ENCODE assay signal across 8 mouse cellular contexts in genomic region chr11:119549371-119549811, GRCm38 (mm10). TPM values are rescaled to one million over a fixed set of nuclear protein-coding genes. Genes with fewer than 3 reads are reported as not detected.
DNase-seq lines count a peak whose midpoint lies in the region; ATAC-seq and TF ChIP-seq lines count a peak whose summit lies in the region.

No protein-coding gene starts in this region.

- peak overlapping the region; percentile 100 for H3K4me2 ChIP-seq in kidney, embryonic 16.5 days (replicated peaks; ENCODE audit: low read depth, low read length)
- H3K4me2 ChIP-seq in forebrain, embryonic 12.5 days: peak overlapping the region; percentile 99
- H3K4me2 ChIP-seq in liver, embryonic 14.5 days (ENCODE audit: low read depth): peak overlapping the region; percentile 39

- H3K9me3 ChIP-seq in kidney, embryonic 16.5 days (ENCODE audit: low read length): no peaks in the 10 kb centered on the region
- H3K9me3 ChIP-seq in forebrain, embryonic 12.5 days: no peaks in the 10 kb centered on the region
- H3K9me3 ChIP-seq in liver, embryonic 14.5 days (ENCODE audit: control insufficient read depth, low read length): no peaks in the 10 kb centered on the region

- WGBS in kidney, embryonic 16.5 days: under 1% methylated on average over 43 of the region's 43 CpGs
- WGBS in forebrain, embryonic 12.5 days: under 1% methylated on average over 43 of the region's 43 CpGs
- WGBS in liver, embryonic 14.5 days (ENCODE audit: insufficient replicate concordance): 2% methylated on average over 43 of the region's 43 CpGs

- H3K4me1 ChIP-seq in kidney, embryonic 16.5 days (ENCODE audit: insufficient read depth, low read length): peaks cover 39% of the 10 kb centered on the region
- peaks cover 82% of the 10 kb centered on the region for H3K4me1 ChIP-seq in forebrain, embryonic 12.5 days
- peaks cover 0 to 4% of the 10 kb centered on the region in 2 experiments; a peak in 2 of 4 replicates for H3K4me1 ChIP-seq in liver, embryonic 14.5 days (replicated peaks; ENCODE audit: control insufficient read depth in 2 of 2, insufficient read depth in 2 of 2, low read length in 1 of 2)

- TF ChIP-seq EP300 in liver, embryonic 14.5 days (IDR thresholded peaks at IDR 0.05; ENCODE audit: low read depth): no peak

- no peaks in the 10 kb centered on the region for H3K36me3 ChIP-seq in kidney, embryonic 16.5 days (ENCODE audit: insufficient read depth, low read length)
- no peaks in the 10 kb centered on the region for H3K36me3 ChIP-seq in forebrain, embryonic 12.5 days (replicated peaks)
- H3K36me3 ChIP-seq in liver, embryonic 14.5 days (replicated peaks; ENCODE audit: control insufficient read depth, insufficient read depth, low read depth): no peaks in the 10 kb centered on the region

- no peak overlapping the region for H3K27ac ChIP-seq in kidney, embryonic 16.5 days (ENCODE audit: low read length)
- no peak overlapping the region for H3K27ac ChIP-seq in forebrain, embryonic 12.5 days
- H3K27ac ChIP-seq in liver, embryonic 14.5 days: no peak overlapping the region

- peak overlapping the region; percentile 57 for H3K4me3 ChIP-seq in kidney, embryonic 16.5 days (ENCODE audit: low read length)
- H3K4me3 ChIP-seq in forebrain, embryonic 12.5 days (replicated peaks): peak overlapping the region; percentile 62
- H3K4me3 ChIP-seq in liver, embryonic 14.5 days (ENCODE audit: insufficient read depth in 1 of 2, low read depth in 2 of 2, low read length in 2 of 2): peak overlapping the region in 1 of 2 experiments; percentile 29; a peak in 1 of 4 replicates

- peak overlapping the region; percentile 14; the same call in 1 of the 2 replicates for H3K9ac ChIP-seq in kidney, embryonic 16.5 days (replicated peaks; ENCODE audit: low read length)
- peak overlapping the region; percentile 12 for H3K9ac ChIP-seq in forebrain, embryonic 12.5 days
- H3K9ac ChIP-seq in liver, embryonic 14.5 days (replicated peaks): no peak overlapping the region

- DNase-seq in kidney, postnatal 36 days: no peak
- DNase-seq in cerebellum, adult 9-11 months: peak; percentile 72
- DNase-seq in liver, embryonic 14.5 days (ENCODE audit: low read depth in 3 of 3, low spot score in 3 of 3): no peak
- DNase-seq in B cell, adult 2 months: no peak
- DNase-seq in spleen, postnatal 10 days (ENCODE audit: low spot score in 2 of 2): no peak
- DNase-seq in thymus, postnatal 14 days: no peak

- no peak for ATAC-seq in kidney, embryonic 16.5 days (ENCODE audit: low FRiP score, low TSS enrichment)
- ATAC-seq in forebrain, embryonic 12.5 days (ENCODE audit: low FRiP score): no peak
- ATAC-seq in liver, embryonic 14.5 days (ENCODE audit: insufficient read depth): no peak

- no peak for TF ChIP-seq CTCF in liver, embryonic 14.5 days (IDR thresholded peaks at IDR 0.05; ENCODE audit: low read depth)

- H3K27me3 ChIP-seq in kidney, embryonic 16.5 days (ENCODE audit: insufficient read depth, low read length): peaks cover 67% of the 10 kb centered on the region
- H3K27me3 ChIP-seq in forebrain, embryonic 12.5 days: peaks cover 88% of the 10 kb centered on the region
- H3K27me3 ChIP-seq in liver, embryonic 14.5 days (ENCODE audit: control insufficient read depth, insufficient read depth, low read length): peaks cover 67% of the 10 kb centered on the region

RNA-seq across cellular contexts. Expression of gene Nptx1, which starts 1.8 kb away (rescaled TPM):
- polyA plus RNA-seq in kidney, embryonic 16.5 days (2015; fragmentation: Nextera tagmentation; extraction: Ambion mirVana): 0.54 and 0.86 TPM in 2 replicates
- polyA plus RNA-seq in forebrain, embryonic 12.5 days (2016; fragmentation: Nextera tagmentation; extraction: Ambion mirVana): 4.0 and 4.8 TPM in 2 replicates
- polyA plus RNA-seq in liver, embryonic 14.5 days (2012; rRNA removed): 0.01 TPM in 1 of 2 replicates, not detected in the other
- 0.06 TPM in 1 of 2 replicates, not detected in the other for polyA plus RNA-seq in liver, embryonic 14.5 days (2014; fragmentation: Nextera tagmentation; extraction: Ambion mirVana)

RNA-seq across cellular contexts. Expression of gene Rptor, which starts 53.3 kb away (rescaled TPM):
- 9.1 and 9.9 TPM in 2 replicates for polyA plus RNA-seq in kidney, embryonic 16.5 days (2015; fragmentation: Nextera tagmentation; extraction: Ambion mirVana)
- polyA plus RNA-seq in forebrain, embryonic 12.5 days (2016; fragmentation: Nextera tagmentation; extraction: Ambion mirVana): 15.8 and 16.1 TPM in 2 replicates
- polyA plus RNA-seq in liver, embryonic 14.5 days (2012; rRNA removed): 5.7 and 5.8 TPM in 2 replicates
- 3.7 and 4.1 TPM in 2 replicates for polyA plus RNA-seq in liver, embryonic 14.5 days (2014; fragmentation: Nextera tagmentation; extraction: Ambion mirVana)

RNA-seq across cellular contexts. Expression of gene Endov, which starts 58.2 kb away (rescaled TPM):
- 18.0 and 18.8 TPM in 2 replicates for polyA plus RNA-seq in kidney, embryonic 16.5 days (2015; fragmentation: Nextera tagmentation; extraction: Ambion mirVana)
- 23.1 and 23.5 TPM in 2 replicates for polyA plus RNA-seq in forebrain, embryonic 12.5 days (2016; fragmentation: Nextera tagmentation; extraction: Ambion mirVana)
- polyA plus RNA-seq in liver, embryonic 14.5 days (2012; rRNA removed): 3.9 and 4.3 TPM in 2 replicates
- polyA plus RNA-seq in liver, embryonic 14.5 days (2014; fragmentation: Nextera tagmentation; extraction: Ambion mirVana): 5.0 and 5.1 TPM in 2 replicates

Comparison
In these comparisons a context has a peak if more than half of its experiments do, and no peak if none do; other contexts are left out.
1. H3K4me2 ChIP-seq: peak in every context shown above with its lines; median percentile 100 in kidney, embryonic 16.5 days; 99 in forebrain, embryonic 12.5 days; 39 in liver, embryonic 14.5 days.